Mouse (Mus musculus): ENCODE data around the gene Edem1. TPM values are rescaled to one million over a fixed set of nuclear protein-coding genes. Genes with fewer than 3 reads are reported as not detected.

Gene Edem1
- polyA plus RNA-seq, 1 experiment, result 241 TPM

DNA sequence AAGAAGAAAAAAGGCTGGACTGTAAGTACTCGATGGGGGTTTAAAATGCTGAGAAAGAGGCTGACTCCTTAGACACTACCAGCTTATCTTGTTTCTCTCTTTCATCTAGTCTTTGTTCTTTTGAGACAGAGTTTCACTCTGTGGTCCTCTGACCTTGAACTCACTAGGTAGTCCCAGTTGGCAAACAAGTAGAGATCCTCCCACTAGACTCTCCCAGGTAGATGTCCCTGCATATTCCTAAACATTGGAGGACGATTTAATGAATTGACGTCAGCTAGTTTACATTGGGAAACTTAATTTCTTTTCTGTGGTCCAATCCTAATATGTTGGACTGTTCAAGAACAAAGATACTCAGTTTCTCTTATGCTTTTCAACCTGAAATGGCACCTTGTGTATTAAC, 42.9 kb upstream of the Edem1 start:
- no peak for DNase-seq
- no peak for TF ChIP-seq POLR2A (IDR thresholded peaks at IDR 0.05; ENCODE audit: control insufficient read depth, extremely low read depth, insufficient read depth, low read length, poor library complexity)
- TF ChIP-seq CTCF (IDR thresholded peaks at IDR 0.05; ENCODE audit: borderline replicate concordance, control insufficient read depth, extremely low read depth, insufficient read depth, low read length, poor library complexity), result no peak
- Histone ChIP-seq H3K4me3 (ENCODE audit: control insufficient read depth, insufficient read depth, low read length) (no peak overlapping the region), H3K27me3 (ENCODE audit: control insufficient read depth, insufficient read depth, low read length) (no peaks in the 10 kb centered on the region), H3K27ac (ENCODE audit: control insufficient read depth, insufficient read depth, low read length) (no peak overlapping the region), H3K4me1 (replicated peaks; ENCODE audit: control insufficient read depth, insufficient read depth, low read length) (peaks cover 8% of the 10 kb centered on the region), H3K36me3 (ENCODE audit: control insufficient read depth, insufficient read depth, low read length) (no peaks in the 10 kb centered on the region)
- WGBS, result 87% methylated on average over 3 of the region's 3 CpGs

DNA sequence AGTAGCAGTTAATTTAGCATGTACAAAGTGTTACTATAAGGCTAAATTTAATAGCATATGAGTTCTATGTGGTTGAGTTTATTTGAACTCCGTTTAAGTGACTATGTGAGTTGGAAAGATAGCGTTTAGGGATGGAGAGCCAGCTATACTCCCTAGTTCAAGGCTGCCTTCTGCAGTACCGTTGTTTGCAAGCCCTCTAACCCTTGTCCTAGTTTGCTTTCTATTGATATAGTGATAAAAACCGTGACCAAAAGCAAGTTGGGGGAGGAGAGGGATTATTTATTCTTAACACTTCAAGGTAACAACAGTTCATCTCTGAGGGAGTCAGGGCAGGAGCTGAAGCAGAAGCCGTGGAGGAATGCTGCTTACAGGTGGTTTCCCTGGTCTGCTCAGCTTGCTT, 36.9 kb upstream of the Edem1 start:
- Histone ChIP-seq H3K36me3 (ENCODE audit: control insufficient read depth, insufficient read depth, low read length) (no peaks in the 10 kb centered on the region), H3K4me3 (ENCODE audit: control insufficient read depth, insufficient read depth, low read length) (no peak overlapping the region), H3K27me3 (ENCODE audit: control insufficient read depth, insufficient read depth, low read length) (no peaks in the 10 kb centered on the region), H3K27ac (ENCODE audit: control insufficient read depth, insufficient read depth, low read length) (no peak overlapping the region), H3K4me1 (replicated peaks; ENCODE audit: control insufficient read depth, insufficient read depth, low read length) (peaks cover 3% of the 10 kb centered on the region; the same call in 1 of the 2 replicates)
- 93% methylated on average over 5 of the region's 5 CpGs for WGBS
- no peak for DNase-seq
- no peak for TF ChIP-seq POLR2A (IDR thresholded peaks at IDR 0.05; ENCODE audit: control insufficient read depth, extremely low read depth, insufficient read depth, low read length, poor library complexity)
- TF ChIP-seq CTCF (IDR thresholded peaks at IDR 0.05; ENCODE audit: borderline replicate concordance, control insufficient read depth, extremely low read depth, insufficient read depth, low read length, poor library complexity), result no peak

DNA sequence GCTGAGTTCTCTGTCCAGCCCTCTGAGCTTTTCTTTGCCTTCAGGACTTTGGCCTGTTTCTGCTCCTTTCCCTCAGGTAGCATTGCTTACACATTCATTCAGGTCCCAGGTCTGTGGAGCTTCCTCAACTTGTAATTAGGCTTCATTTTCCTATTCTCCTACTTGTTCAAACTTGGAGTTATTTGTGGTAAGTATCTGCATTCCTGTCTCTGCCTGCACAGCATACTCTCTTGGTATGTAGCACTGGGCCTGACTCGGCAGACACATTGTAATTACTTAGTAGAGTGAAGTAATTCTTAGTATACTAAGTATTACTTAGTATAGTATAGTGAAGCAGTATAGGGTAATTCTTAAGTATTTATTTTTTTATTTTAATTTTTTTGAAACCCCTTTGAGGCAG, 32.5 kb upstream of the Edem1 start:
- Histone ChIP-seq H3K4me3 (ENCODE audit: control insufficient read depth, insufficient read depth, low read length) (no peak overlapping the region), H3K27me3 (ENCODE audit: control insufficient read depth, insufficient read depth, low read length) (no peaks in the 10 kb centered on the region), H3K4me1 (replicated peaks; ENCODE audit: control insufficient read depth, insufficient read depth, low read length) (peaks cover 3% of the 10 kb centered on the region; the same call in 1 of the 2 replicates), H3K36me3 (ENCODE audit: control insufficient read depth, insufficient read depth, low read length) (no peaks in the 10 kb centered on the region), H3K27ac (ENCODE audit: control insufficient read depth, insufficient read depth, low read length) (no peak overlapping the region)
- 100% methylated on average over 1 of the region's 1 CpGs for WGBS
- no peak for DNase-seq
- no peak for TF ChIP-seq CTCF (IDR thresholded peaks at IDR 0.05; ENCODE audit: borderline replicate concordance, control insufficient read depth, extremely low read depth, insufficient read depth, low read length, poor library complexity)
- no peak for TF ChIP-seq POLR2A (IDR thresholded peaks at IDR 0.05; ENCODE audit: control insufficient read depth, extremely low read depth, insufficient read depth, low read length, poor library complexity)

DNA sequence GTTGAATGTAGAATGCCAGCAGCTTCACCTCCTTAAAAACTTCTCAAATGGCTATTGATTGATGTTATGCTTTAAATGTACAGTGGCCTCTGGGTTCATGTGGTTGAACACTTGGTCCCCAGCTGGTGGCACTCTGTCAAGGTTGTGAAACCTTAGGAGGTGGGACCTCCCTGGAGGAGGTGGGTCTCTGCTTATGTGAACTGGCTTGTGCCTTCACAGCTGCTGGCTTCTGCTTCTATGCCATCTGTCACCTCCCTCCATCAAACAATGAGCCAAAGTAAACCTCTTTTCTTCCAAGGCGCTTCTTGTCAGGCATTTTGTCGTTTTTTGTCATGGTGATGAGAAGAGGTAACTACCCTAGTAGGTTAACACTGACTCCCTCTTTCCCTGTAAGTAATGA, 31.7 kb upstream of the Edem1 start:
- Histone ChIP-seq H3K4me1 (replicated peaks; ENCODE audit: control insufficient read depth, insufficient read depth, low read length) (peaks cover 3% of the 10 kb centered on the region; the same call in 1 of the 2 replicates), H3K4me3 (ENCODE audit: control insufficient read depth, insufficient read depth, low read length) (no peak overlapping the region), H3K27ac (ENCODE audit: control insufficient read depth, insufficient read depth, low read length) (no peak overlapping the region), H3K27me3 (ENCODE audit: control insufficient read depth, insufficient read depth, low read length) (no peaks in the 10 kb centered on the region), H3K36me3 (ENCODE audit: control insufficient read depth, insufficient read depth, low read length) (no peaks in the 10 kb centered on the region)
- 80% methylated on average over 2 of the region's 2 CpGs for WGBS
- peak; percentile 19 for DNase-seq
- no peak for TF ChIP-seq CTCF (IDR thresholded peaks at IDR 0.05; ENCODE audit: borderline replicate concordance, control insufficient read depth, extremely low read depth, insufficient read depth, low read length, poor library complexity)
- no peak for TF ChIP-seq POLR2A (IDR thresholded peaks at IDR 0.05; ENCODE audit: control insufficient read depth, extremely low read depth, insufficient read depth, low read length, poor library complexity)

DNA sequence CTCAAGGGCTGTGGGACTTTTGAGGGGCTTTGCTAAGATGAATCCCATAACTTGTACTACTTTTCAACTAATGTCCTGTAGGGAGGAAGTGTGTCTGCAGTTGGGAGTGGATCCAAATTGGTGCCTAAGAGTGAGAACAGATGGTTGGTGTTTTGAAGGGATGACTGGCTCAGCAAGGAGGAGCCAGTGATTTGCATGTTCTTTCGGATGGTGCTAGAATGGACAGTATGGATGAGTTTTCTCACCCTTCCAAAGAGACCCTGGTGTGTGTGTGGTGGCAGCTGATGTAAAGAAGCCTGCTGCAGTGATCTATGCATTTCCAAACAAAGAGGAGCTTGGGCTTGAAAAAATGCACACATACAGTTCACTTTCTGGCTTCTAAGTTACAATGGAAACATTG, 23.2 kb upstream of the Edem1 start:
- WGBS, result 80% methylated on average over 1 of the region's 1 CpGs

DNA sequence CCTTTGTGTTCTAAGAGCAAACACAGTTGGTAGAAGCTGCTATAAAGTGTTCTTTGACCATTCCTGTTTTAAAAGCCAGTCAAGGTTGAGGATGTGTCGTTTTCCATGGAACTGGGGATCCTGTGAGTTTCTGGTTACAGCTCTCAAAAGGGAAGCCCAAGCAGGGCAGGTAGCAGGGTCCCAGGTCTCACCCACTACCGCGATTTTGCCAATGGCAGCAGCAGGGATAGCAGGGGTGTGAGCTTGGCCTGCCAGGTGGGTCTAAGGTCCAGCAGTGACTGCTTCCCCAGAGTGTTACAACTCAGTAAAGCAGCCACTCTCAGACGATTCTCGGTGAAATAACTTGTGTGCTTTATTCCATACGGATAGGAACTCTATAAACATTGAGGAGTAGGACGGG, 22.6 kb upstream of the Edem1 start:
- no peak overlapping the region for H3K4me3 ChIP-seq (ENCODE audit: control insufficient read depth, insufficient read depth, low read length)
- no peak overlapping the region for H3K27ac ChIP-seq (ENCODE audit: control insufficient read depth, insufficient read depth, low read length)
- WGBS, result 93% methylated on average over 7 of the region's 7 CpGs
- no peak for TF ChIP-seq CTCF (IDR thresholded peaks at IDR 0.05; ENCODE audit: borderline replicate concordance, control insufficient read depth, extremely low read depth, insufficient read depth, low read length, poor library complexity)
- TF ChIP-seq POLR2A (IDR thresholded peaks at IDR 0.05; ENCODE audit: control insufficient read depth, extremely low read depth, insufficient read depth, low read length, poor library complexity), result no peak
- peaks cover 5% of the 10 kb centered on the region for H3K4me1 ChIP-seq (replicated peaks; ENCODE audit: control insufficient read depth, insufficient read depth, low read length)
- H3K27me3 ChIP-seq (ENCODE audit: control insufficient read depth, insufficient read depth, low read length), result no peaks in the 10 kb centered on the region
- DNase-seq, result no peak
- no peaks in the 10 kb centered on the region for H3K36me3 ChIP-seq (ENCODE audit: control insufficient read depth, insufficient read depth, low read length)

More for the DNA sequence above, 23.2 kb upstream of the Edem1 start:
- Histone ChIP-seq H3K4me1 (replicated peaks; ENCODE audit: control insufficient read depth, insufficient read depth, low read length) (peaks cover 2% of the 10 kb centered on the region), H3K27me3 (ENCODE audit: control insufficient read depth, insufficient read depth, low read length) (no peaks in the 10 kb centered on the region), H3K36me3 (ENCODE audit: control insufficient read depth, insufficient read depth, low read length) (no peaks in the 10 kb centered on the region), H3K4me3 (ENCODE audit: control insufficient read depth, insufficient read depth, low read length) (no peak overlapping the region), H3K27ac (ENCODE audit: control insufficient read depth, insufficient read depth, low read length) (no peak overlapping the region)
- TF ChIP-seq POLR2A (IDR thresholded peaks at IDR 0.05; ENCODE audit: control insufficient read depth, extremely low read depth, insufficient read depth, low read length, poor library complexity) (no peak), CTCF (IDR thresholded peaks at IDR 0.05; ENCODE audit: borderline replicate concordance, control insufficient read depth, extremely low read depth, insufficient read depth, low read length, poor library complexity) (no peak)
- no peak for DNase-seq

DNA sequence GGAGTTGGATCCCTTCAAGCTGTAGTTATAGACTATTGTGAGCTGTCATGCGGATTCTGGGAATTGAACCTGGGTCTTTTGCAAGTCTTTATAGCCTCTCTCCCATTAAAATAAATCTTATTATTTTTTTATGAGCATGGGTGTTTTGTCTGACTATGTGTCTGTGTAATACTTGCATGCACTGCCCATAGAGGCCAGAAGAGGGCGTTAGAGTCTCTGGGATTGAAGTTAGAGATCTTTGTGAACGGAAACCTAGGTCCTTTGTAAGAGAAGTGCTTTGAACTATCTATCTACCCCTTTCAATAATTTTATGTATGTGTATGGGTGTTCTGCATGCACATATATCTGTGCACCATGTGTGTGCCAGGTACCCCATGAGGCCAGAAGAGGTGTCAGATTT, 21.0 kb upstream of the Edem1 start:
- H3K27me3 ChIP-seq (ENCODE audit: control insufficient read depth, insufficient read depth, low read length), result no peaks in the 10 kb centered on the region
- no peaks in the 10 kb centered on the region for H3K36me3 ChIP-seq (ENCODE audit: control insufficient read depth, insufficient read depth, low read length)
- TF ChIP-seq CTCF (IDR thresholded peaks at IDR 0.05; ENCODE audit: borderline replicate concordance, control insufficient read depth, extremely low read depth, insufficient read depth, low read length, poor library complexity), result no peak
- no peak for TF ChIP-seq POLR2A (IDR thresholded peaks at IDR 0.05; ENCODE audit: control insufficient read depth, extremely low read depth, insufficient read depth, low read length, poor library complexity)
- no peak overlapping the region for H3K4me3 ChIP-seq (ENCODE audit: control insufficient read depth, insufficient read depth, low read length)
- 64% methylated on average over 3 of the region's 3 CpGs for WGBS
- H3K27ac ChIP-seq (ENCODE audit: control insufficient read depth, insufficient read depth, low read length), result no peak overlapping the region
- H3K4me1 ChIP-seq (replicated peaks; ENCODE audit: control insufficient read depth, insufficient read depth, low read length), result peaks cover 5% of the 10 kb centered on the region
- DNase-seq, result peak; percentile 53

Measured in thymus, adult 2 months (tissue).